Mouse (Mus musculus) regulatory T cell (primary cell): ENCODE data around the gene Cyp4v3.

Experiments
- in situ Hi-C: fragments of 300-600 bp; cut with MboI, MseI; formaldehyde crosslinking; loops from one replicate; pipeline ENCODE4 v1.15.1; 2025; ENCODE audit warnings: high pct_unique_total_duplicates

The Cyp4v3 gene

DNA sequence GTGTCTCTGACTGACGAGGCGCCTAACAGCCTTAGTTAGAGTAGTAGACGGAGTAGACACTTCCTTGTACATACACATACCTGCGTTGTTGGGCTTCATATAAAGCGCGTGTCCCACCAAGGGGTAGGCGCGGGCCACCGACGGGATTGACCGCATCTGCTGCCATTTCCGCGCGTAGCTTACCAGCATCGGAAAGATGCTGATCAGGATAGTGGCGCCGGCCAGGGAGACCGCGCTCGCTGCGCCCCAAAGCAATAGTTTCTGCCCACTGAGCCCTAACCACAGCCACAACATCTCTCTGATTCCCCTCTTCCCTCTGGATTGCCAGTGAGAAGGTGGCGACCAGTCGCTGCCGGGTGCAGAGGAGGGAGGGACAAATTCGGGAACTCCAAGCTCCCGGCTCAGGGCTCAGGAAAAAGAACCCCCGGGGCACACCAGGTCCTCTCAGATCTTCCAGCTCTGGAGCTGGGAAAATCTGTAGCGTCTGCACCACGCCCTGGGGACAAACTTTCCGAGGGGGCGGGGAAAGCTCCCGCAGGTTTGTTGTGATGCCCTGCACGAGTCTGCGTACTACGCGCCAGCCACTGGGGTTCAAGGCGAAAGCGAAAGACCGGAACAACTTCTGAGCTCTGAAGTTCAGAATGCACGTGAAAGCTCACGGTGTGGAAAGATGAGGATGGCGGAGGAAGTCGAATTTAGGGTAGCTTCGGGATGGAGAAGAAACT, at the start of gene Cyp4v3:
TSS of gene Cyp4v3 (minus strand) at position 532 of the 725 bp plus-strand sequence.
- in situ Hi-C loops = loop anchor here (25.0 kb wide), 1 partner anchor 604 kb away; the partner anchor contains the start of gene Ccdc110

DNA sequence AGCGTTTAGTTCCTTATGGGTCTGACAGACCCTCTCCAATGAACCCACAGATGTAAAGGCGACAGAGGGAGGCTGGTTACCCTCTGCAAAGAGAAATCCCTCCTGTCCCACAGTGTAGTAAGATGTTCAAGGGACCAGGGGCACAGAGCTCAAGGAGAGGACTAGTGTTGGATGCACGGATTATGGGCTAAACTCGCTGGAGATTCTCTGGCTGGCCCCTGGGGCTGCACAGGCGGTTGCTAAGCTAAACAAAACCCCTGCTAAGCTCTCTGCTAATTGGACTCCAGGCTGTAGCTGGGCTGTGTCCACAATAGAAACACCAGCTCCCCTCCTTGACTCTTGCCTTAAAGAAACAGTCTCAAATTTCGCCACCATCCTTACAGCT, 48.9 kb upstream of the Cyp4v3 start, which contains the start of gene Fam149a:
TSS of gene Fam149a (minus strand) at position 329 of the 385 bp plus-strand sequence.
- in situ Hi-C loops = no loop called here

DNA sequence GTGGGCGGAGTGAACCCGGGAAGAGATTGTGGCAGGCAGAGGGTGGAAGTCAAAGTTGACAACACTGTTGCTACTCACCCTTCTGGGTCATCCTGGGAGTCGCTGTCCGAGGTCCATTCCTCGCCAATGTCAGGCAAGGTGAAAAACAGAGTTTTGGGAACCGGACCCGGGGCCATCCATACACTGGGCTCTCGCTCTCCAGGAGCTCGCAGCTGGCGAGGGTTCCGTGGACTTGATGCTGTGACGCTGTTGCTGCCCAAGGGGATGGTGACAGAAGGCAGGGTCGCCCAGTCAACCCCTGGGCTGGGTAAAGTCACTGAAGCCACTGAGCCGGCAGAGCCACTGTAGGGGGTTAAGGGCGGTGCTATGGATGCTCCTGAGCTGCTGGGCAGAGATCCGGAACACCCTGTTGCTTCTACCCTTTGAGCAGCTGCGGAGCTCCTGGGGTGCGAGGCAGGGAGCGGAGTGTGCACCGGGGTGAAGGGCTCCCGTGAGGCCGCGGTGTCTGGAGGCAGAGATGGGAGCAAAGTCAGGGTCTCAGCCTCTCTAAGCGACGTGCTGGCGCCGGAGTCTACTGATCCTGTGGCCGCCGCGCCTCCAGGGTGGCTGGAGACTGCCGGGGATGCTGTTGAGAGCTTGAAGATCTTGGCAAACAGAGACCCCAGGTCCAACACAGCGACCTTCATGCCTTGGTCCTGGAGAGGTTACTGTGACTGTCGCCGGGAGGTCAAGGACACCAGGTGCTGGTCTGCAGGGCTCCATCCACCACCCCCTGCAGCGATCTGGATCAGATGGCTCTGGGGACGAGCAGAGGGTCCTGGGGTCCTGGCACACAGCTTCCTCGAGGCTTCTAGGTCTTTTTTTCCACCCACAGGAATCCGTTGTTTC, 48.3 kb upstream of the Cyp4v3 start:
- in situ Hi-C loops = no loop called here

DNA sequence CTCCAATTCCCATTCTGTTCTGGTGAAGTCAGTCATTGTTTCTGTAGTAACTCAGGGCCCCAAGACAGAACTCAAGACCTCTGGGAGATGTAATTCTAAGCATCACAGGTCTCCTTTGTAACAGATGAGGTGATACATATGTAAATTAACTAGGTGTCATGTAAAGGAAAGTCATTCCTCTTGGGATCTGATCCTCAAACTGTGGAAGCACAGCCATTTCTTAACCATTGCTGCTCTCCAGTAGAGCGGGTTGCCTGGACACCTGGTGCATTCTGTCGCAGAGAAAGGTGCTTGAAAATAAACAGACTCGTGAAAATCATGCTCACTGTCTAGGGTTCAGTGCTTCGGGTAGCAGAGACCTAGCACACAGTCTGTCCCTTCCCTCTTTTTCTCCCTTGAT, 47.6 kb upstream of the Cyp4v3 start:
- in situ Hi-C loops = no loop called here

DNA sequence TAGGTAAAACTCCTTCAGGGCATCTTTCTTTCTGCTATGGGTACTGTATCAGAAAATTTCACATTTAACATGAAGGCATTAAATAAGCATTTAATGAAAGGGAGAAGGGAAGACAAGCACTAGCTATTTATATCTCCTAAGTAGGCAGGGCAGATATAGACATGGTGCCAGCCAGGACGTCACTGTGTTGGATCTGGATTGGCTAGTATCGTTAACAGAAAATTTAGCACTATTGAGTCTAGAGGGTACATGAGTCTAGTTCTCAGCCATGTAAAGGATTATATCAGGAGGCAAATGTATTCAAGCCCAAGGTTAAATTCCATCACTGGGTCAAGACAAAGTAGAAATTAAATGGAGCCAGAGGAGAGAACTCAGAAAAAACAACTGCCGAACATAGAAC, 41.1 kb upstream of the Cyp4v3 start:
- in situ Hi-C loops = no loop called here

DNA sequence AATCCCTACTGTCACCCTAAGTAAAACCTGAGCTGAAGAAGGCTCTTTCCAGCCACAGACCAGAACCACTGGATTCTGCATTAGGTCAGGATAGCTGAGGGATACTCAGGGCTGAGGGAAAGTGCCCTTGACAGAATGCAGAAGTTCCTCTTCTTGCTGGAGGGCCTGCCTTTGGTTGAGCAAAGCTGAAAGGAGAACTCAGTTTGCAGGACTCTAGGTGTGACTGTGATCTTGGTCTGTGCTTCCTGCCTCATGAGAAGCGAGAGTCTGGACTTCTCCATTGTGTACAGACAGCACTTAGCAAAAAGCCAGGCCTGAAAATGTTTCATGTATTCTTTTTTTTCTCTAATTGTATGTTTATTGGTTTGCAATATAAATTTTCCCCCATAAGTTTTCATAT, 34.1 kb upstream of the Cyp4v3 start:
- in situ Hi-C loops = no loop called here

DNA sequence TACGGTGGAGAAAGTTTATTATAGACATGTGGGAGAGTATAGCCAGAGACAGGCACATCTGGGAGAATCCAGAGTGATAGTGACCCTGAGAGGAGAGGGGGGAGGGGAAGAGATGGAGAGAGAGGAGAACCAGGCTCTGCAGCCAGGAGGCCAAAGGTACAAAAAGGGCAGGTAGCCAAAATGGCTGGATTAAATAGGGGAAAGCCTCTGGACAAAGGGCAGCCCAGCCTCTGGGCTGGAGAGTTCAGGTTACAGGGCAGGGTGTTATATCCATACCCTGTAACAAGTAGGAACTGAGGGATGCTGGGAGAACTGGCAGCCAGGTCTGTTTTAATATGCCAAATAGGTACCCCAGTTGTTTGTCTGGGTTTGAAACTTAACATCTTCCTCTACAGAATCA, 30.2 kb upstream of the Cyp4v3 start:
- in situ Hi-C loops = no loop called here

DNA sequence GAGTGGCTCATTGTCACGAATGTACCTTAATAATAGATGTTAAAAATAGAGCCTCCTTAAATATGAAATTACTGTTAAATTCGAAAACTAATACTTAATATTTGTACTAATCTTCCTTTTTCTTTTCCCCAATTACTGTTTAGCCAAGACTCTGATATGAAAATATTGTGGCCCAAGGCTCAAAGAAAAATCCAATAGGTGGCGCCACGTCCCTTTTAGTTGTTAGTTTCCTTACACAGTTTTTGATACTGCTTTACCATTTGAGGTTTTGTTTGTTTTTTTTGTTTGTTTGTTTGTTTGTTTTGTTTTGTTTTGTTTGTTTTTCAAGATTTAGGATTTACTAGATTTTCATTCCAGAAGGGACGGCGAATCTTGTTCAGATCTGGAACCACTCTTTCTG, 29.3 kb upstream of the Cyp4v3 start:
- in situ Hi-C loops = no loop called here

DNA sequence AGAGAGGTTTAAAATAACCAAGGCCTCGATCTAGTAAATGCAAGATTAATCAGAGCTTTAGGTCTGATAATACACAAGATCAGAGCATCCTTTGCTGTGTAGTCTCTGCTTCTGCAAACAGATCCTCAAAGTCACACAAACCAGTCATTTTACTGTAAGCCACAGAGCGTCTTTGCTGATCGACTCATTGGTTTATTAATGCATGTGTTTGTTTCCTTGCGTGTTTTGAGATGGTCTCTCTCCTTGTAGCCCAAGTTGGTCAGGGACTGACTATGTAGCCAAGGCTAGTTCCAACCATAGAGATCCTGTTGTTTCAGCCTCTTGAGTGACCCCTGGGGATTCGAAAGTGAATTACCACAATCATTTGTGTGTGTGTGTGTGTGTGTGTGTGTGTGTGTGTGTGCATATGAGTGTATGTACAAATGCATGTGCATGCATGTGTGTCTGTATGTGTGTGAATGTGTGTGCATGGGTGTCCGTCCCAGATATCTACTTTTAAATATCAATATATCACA, 26.1 kb upstream of the Cyp4v3 start:
- in situ Hi-C loops = no loop called here

DNA sequence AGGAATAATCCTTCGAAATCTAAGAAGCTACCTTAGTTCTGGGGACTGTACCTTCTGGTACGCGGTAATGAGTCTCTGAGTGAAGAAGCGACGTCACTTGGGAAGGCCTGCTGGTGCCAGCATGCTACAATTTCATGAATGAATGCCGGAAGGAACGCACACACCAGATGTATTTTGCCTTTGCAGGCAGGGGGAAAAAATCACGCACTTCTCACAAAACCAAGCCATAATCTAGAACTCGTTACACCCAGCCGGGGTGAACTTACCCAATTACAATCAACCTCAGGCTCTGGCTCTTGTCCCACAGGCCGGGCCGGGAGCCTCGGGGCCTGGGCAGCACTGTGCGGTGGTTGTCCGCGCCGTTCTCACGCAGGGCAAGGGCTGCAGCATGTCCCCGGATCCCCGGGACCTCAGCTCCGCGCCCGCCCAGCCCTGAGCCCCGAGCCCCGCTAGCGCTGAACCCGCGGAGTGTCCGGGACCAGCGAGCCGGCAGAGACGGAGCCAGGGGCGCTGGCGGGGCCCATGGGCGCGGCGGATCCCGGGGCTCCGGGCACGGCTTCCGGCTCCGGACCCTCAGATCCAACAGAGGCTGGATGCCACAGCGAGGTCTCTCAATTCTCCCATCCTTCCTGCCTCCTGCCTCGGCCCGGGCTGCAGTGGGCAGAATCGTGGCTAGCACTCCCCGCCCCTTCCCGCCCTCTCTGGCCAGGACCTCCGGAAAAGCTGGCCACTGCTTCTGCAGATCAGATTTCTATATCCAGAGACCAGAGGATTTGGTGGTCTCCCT, 25.3 kb upstream of the Cyp4v3 start:
- in situ Hi-C loops = no loop called here

DNA sequence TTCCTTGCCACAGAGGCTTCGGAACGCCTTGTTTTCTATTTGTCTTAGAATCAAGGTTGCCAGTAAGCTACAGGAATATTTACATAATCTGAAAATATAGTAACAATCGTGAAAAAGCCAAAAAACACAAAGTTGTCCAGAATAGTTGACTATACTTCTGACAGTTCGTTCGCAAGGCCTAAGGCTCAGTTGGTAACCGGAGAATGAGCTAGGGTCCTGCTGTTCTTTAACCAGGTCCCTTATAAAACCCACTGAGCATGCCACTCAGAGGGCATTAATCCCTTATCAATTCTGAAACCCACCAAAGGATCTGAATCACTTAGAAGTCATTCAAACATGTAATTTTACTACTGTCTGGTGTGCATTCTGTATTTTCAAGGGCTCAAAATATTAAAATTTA, 22.8 kb upstream of the Cyp4v3 start:
- in situ Hi-C loops = no loop called here

DNA sequence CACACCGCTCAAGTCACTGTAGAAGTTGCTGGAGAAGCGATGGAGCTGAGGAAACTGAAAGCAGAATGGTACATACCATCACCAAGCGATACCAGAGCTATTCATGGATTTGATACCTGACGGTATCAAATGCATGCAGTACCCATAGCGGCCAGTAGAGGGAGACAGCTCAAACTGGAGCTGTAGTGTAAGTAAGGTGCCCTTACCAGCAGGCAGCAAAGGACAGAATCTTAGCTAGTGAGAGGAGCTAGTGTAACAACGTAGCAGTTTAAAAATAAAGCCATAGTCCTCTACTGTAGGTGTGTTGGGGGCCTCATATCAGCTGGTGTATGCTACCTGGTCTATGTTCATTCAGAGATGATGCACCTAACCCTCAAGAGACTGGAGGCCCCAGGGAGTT, 12.0 kb upstream of the Cyp4v3 start:
- in situ Hi-C loops = loop anchor here (25.0 kb wide), 1 partner anchor 592 kb away; the partner anchor contains the start of gene Ccdc110

DNA sequence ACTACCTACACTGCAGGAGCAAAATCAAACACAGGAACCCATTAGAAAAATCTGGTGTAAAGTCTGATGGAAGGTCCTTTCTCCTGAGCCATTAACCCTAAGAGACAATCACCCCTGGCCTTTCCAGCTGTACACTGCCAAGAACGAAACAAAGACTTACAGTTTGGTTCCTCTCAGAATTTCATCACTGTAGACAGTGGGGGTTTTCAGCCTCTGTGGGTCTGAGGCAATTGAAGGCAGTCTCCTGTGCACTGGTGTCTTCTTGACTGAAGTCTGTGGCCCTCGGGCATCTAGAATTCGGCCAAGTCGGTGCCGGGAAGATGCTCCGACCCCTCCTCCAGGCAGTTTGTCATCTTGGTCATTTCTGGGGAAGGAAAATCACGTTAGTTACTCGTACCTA, 11.3 kb upstream of the Cyp4v3 start:
- in situ Hi-C loops = loop anchor here (25.0 kb wide), 1 partner anchor 593 kb away; the partner anchor contains the start of gene Ccdc110

DNA sequence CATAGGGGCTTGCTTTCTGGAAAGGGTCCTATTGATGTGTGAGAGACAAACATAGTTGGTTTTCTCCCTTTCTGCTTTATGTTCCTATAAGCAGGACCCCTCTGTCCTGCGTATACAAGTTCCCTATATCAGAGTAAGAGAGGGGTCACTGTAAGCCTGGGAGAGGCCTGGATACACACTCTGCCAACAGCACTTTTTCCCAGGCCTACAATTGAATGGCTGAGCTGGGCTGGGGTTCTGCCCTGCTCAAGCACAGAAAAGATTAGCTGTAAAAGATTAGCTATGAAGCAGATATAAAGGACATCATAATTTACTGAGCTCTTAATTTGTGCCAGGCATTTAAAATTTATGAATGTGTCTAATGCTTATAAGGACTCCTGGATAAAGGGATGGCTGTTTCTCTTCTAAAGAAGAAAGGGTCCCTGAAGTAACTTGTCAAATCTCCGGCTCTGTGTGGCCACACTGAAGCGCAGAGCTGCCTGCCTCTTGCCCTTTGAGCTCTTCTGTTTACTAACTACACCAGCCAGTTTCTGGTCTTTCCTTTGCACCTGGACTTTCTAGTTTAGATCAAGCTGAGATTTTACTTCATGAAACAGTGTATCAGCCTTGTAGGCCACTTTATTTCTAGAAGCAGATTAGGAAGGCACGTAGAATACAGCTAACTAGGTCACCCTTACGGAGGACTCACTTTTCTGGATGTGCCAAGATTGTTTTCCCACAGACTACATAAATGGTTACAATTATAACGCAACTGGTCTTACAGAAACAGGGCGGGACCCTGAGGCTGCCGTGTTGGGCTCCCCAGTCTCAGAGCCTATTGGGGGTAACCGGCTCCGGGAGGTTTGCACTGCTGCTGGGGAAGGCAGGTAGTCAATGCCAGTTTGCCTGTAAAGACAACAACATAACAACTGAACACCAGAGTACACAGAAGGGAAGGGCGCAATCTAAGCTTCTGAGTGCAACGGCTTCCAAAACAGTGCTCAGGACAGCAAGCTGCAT, 8.9 kb upstream of the Cyp4v3 start:
- in situ Hi-C loops = loop anchor here (25.0 kb wide), 1 partner anchor 595 kb away; the partner anchor contains the start of gene Ccdc110

DNA sequence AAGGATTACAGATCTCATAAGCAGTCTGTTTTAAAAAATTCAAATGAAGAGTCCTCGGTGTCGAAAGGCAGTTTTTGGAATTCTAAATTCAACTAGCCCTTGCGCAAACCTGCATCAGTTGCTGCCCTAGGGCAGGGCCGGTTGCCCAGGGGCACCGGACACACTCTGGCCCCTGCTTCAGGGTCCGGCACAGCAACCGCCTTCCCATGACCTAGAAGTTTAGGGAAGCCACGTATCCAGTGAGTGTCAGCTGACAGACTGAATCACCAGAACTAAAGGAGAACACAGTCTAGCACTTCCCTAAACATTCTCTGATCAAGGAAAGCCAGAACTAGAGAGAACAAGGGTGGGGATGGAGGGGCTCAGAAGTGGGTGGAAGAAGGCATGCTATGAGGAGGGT, 477 bp upstream of the Cyp4v3 start:
- in situ Hi-C loops = loop anchor here (25.0 kb wide), 1 partner anchor 604 kb away; the partner anchor contains the start of gene Ccdc110

DNA sequence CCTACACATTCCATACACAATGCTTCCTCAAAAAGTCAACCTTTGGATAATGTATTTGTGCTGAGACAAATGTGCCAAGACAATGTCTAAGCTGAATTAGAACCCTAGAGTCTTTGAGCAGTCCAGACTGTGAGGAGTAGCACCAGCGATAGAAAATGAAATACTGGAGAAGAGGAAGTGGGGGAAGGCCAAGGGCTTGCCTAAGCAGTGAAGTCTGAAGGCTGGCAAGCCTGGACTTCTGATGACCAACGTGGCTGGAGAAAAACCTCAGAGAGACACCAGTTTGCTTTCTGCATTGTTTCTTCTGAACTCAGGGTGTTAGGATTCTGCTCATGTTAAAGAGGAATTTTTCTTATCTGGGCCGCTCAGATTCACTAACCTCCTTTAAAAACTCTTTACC, 2.2 kb downstream of the Cyp4v3 start:
- in situ Hi-C loops = loop anchor here (25.0 kb wide), 1 partner anchor 606 kb away; the partner anchor contains the start of gene Ccdc110

DNA sequence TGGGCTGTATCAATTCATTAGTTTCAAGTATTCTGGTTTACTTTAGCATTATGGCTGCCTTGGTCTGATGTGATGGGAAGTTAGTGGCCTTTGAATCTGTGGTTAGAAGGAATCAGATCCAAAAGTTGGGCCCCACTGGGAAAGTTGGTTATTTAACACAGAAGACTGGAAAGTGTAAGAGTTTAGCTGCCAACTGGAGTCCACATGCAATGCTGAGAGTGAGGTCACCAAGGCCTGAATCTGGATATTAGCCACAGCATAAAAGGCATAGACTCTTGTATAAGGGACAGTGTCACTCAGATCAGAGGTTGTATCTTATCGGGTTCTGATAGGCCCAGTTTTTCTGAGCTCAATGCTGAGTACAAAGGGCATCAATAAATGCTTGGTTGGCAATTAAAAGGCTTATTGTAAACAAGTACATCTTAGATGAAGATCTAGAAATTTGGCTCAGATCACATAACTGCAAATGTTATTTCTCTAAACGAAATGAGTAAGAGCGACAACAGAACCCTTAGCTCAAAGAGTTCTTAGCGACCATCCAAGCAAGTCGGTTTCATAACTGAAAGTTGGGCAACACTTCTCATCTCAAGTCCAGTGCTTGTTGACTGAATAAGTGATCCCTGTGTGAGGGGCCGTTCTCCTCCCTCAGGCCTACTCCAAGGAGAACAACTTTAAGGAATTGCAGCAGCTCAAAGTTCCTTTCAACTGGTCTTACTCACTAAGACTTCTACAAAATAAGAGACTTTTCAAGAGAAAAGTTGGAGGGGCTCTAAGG, 3.6 kb downstream of the Cyp4v3 start:
- in situ Hi-C loops = loop anchor here (25.0 kb wide), 1 partner anchor 608 kb away; the partner anchor contains the start of gene Ccdc110

DNA sequence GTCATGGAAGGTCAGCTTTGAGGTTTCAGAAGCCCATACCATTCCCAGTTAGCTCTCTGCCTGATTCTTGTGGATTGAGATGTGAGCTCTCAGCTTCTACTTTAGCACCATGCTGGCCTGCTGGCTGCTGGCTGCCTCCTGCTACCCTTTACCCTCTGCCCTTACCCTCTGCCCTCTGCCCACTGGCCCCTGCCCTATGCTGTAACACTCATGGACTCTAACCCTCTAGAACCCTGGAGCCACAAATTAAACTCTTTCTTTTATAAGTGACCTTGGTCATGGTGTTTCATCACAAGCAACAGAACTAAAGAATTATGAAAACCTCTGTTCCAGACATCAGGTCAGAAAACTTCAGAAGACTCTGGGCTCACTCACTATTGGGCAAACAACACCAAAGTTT, 5.9 kb downstream of the Cyp4v3 start:
- in situ Hi-C loops = loop anchor here (25.0 kb wide), 1 partner anchor 610 kb away; the partner anchor contains the start of gene Ccdc110

DNA sequence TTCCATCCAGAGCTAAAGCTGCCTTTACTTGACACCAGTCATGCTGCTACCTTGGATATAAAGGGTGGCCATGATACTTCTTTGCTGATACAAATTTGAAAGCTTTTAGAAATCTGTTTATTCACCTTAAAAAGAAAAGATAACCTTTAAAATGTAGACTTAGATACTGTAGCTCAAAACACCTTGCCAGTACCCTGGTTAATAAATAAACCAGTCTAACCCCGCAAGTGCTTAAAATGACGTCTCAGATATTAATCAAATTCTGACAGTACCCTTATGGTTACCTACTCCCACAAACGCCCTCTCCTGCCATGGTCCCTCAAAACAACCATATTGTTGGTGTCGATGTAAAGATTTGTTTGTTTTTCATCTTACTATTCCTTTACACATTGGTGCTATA, 8.9 kb downstream of the Cyp4v3 start:
- in situ Hi-C loops = no loop called here
